Mouse (Mus musculus): ENCODE measurements around the gene Tmem270.

- TF ChIP-seq CTCF (IDR thresholded peaks at IDR 0.05; ENCODE audit: extremely low read depth, insufficient read depth, insufficient read length, insufficient replicate concordance) (peak; percentile 56; the same call in 1 of the 2 replicates), POLR2A (IDR thresholded peaks at IDR 0.05; ENCODE audit: low read depth, low read length) (no peak)
Measured at GRCm38 (mm10) chr5:134918071-134918832, 11.7 kb upstream of the Tmem270 start.
